ENCODE assay signal across 13 mouse cellular contexts in the genomic region with DNA sequence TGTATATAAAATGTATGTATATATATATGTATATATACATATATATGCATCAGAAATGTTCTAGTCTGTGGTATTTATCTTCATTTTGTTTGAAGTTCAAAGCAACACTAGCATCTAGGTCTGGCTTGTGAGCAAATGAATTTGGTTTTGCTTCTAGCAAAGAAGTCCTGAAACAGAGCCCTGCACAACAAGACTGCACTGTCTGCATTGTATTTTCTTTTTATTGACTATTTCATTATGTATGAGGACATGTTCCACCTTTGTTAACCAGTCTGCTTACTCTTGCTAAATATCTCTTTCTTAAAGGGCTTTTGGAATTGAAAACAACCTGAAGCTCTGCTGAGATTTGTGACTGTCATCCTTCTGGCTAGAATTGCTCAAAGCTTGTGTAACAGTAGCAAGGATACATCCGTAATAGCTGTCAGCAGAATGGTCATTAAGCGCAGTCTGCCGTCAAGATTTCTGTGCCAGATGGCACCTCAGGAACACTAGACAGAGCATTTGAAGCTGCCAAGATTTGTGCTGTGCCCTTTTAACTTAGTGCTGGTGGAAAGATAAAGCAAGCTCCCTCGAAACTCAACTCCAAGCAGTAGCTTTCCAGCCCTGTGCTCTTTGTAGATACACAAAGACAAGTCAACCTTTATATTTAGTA.
DNase-seq lines count a peak whose midpoint lies in the region; ATAC-seq and TF ChIP-seq lines count a peak whose summit lies in the region.
"Had no signal": no experiment of that assay in that cellular context is flagged by ENCODE, and none has a peak within 500 bp of the region (broad histone marks: within the 10 kb centered on the region; RNA-seq: fewer than 3 reads in every experiment).

No protein-coding gene starts in this region.

- no peaks in the 10 kb centered on the region for H3K27me3 ChIP-seq in forebrain, postnatal 0 days (ENCODE audit: insufficient read depth, low read length)
- H3K27me3 ChIP-seq in limb, embryonic 10.5 days (ENCODE audit: low read depth, poor library complexity, severe bottlenecking) = no peaks in the 10 kb centered on the region
- no peaks in the 10 kb centered on the region for H3K27me3 ChIP-seq in liver, embryonic 11.5 days (replicated peaks; ENCODE audit: control insufficient read depth, insufficient read depth, low read length)
- H3K27me3 ChIP-seq: embryonic facial prominence, embryonic 12.5 days; heart, embryonic 13.5 days had no signal

- H3K9me3 ChIP-seq in forebrain, postnatal 0 days (ENCODE audit: low read length) = no peaks in the 10 kb centered on the region
- H3K9me3 ChIP-seq in limb, embryonic 10.5 days (replicated peaks) = no peaks in the 10 kb centered on the region
- no peaks in the 10 kb centered on the region for H3K9me3 ChIP-seq in liver, embryonic 11.5 days (ENCODE audit: control insufficient read depth, low read length)
- H3K9me3 ChIP-seq: embryonic facial prominence, embryonic 12.5 days had no signal

- H3K9ac ChIP-seq in forebrain, postnatal 0 days = no peak overlapping the region
- H3K9ac ChIP-seq in liver, embryonic 11.5 days (ENCODE audit: low read depth, low read length) = no peak overlapping the region
- H3K9ac ChIP-seq: embryonic facial prominence, embryonic 12.5 days; heart, embryonic 13.5 days; liver, postnatal 0 days had no signal

- TF ChIP-seq CTCF in brain, embryonic 14.5 days (IDR thresholded peaks at IDR 0.05; ENCODE audit: borderline replicate concordance, extremely low read depth, insufficient read depth, insufficient read length) = no peak
- no peak for TF ChIP-seq CTCF in forebrain, postnatal 0 days (IDR thresholded peaks at IDR 0.05; ENCODE audit: low read depth)

- no peaks in the 10 kb centered on the region for H3K36me3 ChIP-seq in forebrain, postnatal 0 days (ENCODE audit: insufficient read depth)
- H3K36me3 ChIP-seq in limb, embryonic 10.5 days = no peaks in the 10 kb centered on the region
- H3K36me3 ChIP-seq in liver, embryonic 11.5 days (ENCODE audit: control insufficient read depth, insufficient read depth, low read length) = no peaks in the 10 kb centered on the region
- H3K36me3 ChIP-seq: embryonic facial prominence, embryonic 12.5 days; heart, embryonic 13.5 days had no signal

- no peak for TF ChIP-seq POLR2A in brain, embryonic 14.5 days (IDR thresholded peaks at IDR 0.05; ENCODE audit: borderline replicate concordance, extremely low read depth, insufficient read depth, insufficient read length, poor library complexity, severe bottlenecking)

- no peaks in the 10 kb centered on the region for H3K4me1 ChIP-seq in forebrain, postnatal 0 days (ENCODE audit: insufficient read depth)
- no peaks in the 10 kb centered on the region for H3K4me1 ChIP-seq in limb, embryonic 10.5 days
- no peaks in the 10 kb centered on the region for H3K4me1 ChIP-seq in liver, embryonic 11.5 days (replicated peaks; ENCODE audit: control insufficient read depth, insufficient read depth, low read length)
- H3K4me1 ChIP-seq: embryonic facial prominence, embryonic 12.5 days; heart, embryonic 13.5 days had no signal

- no peak overlapping the region for H3K4me3 ChIP-seq in forebrain, postnatal 0 days (ENCODE audit: low read depth, low read length)
- no peak overlapping the region for H3K4me3 ChIP-seq in limb, embryonic 10.5 days
- H3K4me3 ChIP-seq in liver, embryonic 11.5 days (ENCODE audit: low read depth, low read length) = no peak overlapping the region
- H3K4me3 ChIP-seq: embryonic facial prominence, embryonic 12.5 days; heart, embryonic 13.5 days; myocyte had no signal

- ATAC-seq in forebrain, postnatal 0 days = peak; percentile 98
- no peak for ATAC-seq in liver, embryonic 11.5 days (replicated peaks; ENCODE audit: low FRiP score)
- ATAC-seq: liver, postnatal 0 days had no signal

- WGBS in forebrain, postnatal 0 days = 33% methylated on average over 4 of the region's 4 CpGs
- WGBS in limb, embryonic 10.5 days = 66% methylated on average over 4 of the region's 4 CpGs
- WGBS in liver, embryonic 11.5 days = 69% methylated on average over 4 of the region's 4 CpGs

- peak; percentile 20 for DNase-seq in adrenal gland, postnatal 14 days
- DNase-seq in adrenal gland, postnatal 25 days = no peak
- DNase-seq in brain, embryonic 14.5 days (ENCODE audit: low read depth) = peak; percentile 92
- peak; percentile 81 for DNase-seq in forebrain, postnatal 0 days
- peak; percentile 45 to 66 for DNase-seq in layer of hippocampus, postnatal 36 days
- DNase-seq in yolk sac, embryonic 10.5 days (ENCODE audit: low spot score) = no peak
- DNase-seq in limb, embryonic 10.5 days (ENCODE audit: low spot score) = no peak
- no peak for DNase-seq in liver, embryonic 11.5 days (ENCODE audit: low spot score)
- DNase-seq: kidney, postnatal 14 days; liver, postnatal 0 days had no signal

- H3K27ac ChIP-seq in forebrain, postnatal 0 days (ENCODE audit: low read depth, low read length) = no peak overlapping the region
- H3K27ac ChIP-seq in limb, embryonic 10.5 days = no peak overlapping the region
- no peak overlapping the region for H3K27ac ChIP-seq in liver, embryonic 11.5 days (ENCODE audit: low read depth, low read length)
- H3K27ac ChIP-seq: embryonic facial prominence, embryonic 12.5 days; heart, embryonic 13.5 days had no signal

- H3K4me2 ChIP-seq in forebrain, postnatal 0 days (ENCODE audit: low read depth) = no peak overlapping the region; the same call in 1 of the 2 replicates
- no peak overlapping the region for H3K4me2 ChIP-seq in liver, embryonic 11.5 days
- H3K4me2 ChIP-seq: embryonic facial prominence, embryonic 12.5 days; heart, embryonic 13.5 days had no signal

Comparison
In these comparisons a context has a peak if more than half of its experiments do, and no peak if none do; other contexts are left out.
1. DNase-seq: peak in adrenal gland, postnatal 14 days (single experiment), brain, embryonic 14.5 days (single experiment), forebrain, postnatal 0 days (single experiment) and layer of hippocampus, postnatal 36 days (2 of 2); none in adrenal gland, postnatal 25 days (single experiment), yolk sac, embryonic 10.5 days (single experiment), limb, embryonic 10.5 days (single experiment) and liver, embryonic 11.5 days (single experiment).